Mouse (Mus musculus): ENCODE data around the gene Dhrs7. TPM values are rescaled to one million over a fixed set of nuclear protein-coding genes. Genes with fewer than 3 reads are reported as not detected.
A peak's percentile ranks its signal among the peaks of the same experiment; 100 is the strongest.
"Not testable (repeated sequence)": the region's sequence is repeated elsewhere in the genome, so short reads cannot be mapped to it uniquely, and the experiment has no call there.

The Dhrs7 gene
- polyA plus RNA-seq, 1 experiment from 2014 or later: 33.1 TPM

DNA sequence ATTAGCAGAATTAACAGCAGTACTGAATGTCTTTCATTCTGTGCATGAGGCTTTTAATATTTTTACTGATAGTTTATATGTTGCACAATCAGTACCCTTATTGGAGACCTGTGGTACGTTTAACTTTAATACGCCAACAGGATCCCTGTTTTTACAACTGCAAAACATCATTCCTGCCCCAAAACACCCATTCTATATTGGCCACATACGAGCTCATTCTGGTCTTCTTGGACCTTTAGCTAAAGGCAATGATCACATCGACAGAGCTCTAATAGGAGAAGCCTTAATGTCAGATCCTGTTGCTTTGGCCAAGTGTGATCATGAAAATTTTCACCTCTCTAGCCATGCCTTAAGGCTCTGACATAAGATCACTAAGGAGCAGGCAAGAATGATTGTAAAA lies 21.9 kb upstream of the Dhrs7 start:
- not testable (repeated sequence) for H3K27ac ChIP-seq (ENCODE audit: low read depth, low read length); H3K36me3 ChIP-seq (ENCODE audit: control insufficient read depth, insufficient read depth, low read length); H3K4me1 ChIP-seq (ENCODE audit: control insufficient read depth, insufficient read depth, low read length); H3K4me2 ChIP-seq; H3K4me3 ChIP-seq (ENCODE audit: low read depth, low read length); H3K9me3 ChIP-seq (replicated peaks; ENCODE audit: control insufficient read depth, low read length); ATAC-seq (replicated peaks; ENCODE audit: insufficient number of reproducible peaks, low FRiP score, low TSS enrichment); H3K27me3 ChIP-seq (ENCODE audit: control insufficient read depth, insufficient read depth, low read length); H3K9ac ChIP-seq (ENCODE audit: low read depth, low read length)
- WGBS (ENCODE audit: insufficient replicate concordance): 71% methylated on average over 4 of the region's 4 CpGs

GRCm38 (mm10) chr12:72683612-72684011 lies 18.9 kb upstream of the Dhrs7 start:
- H3K9ac ChIP-seq (ENCODE audit: low read depth, low read length): no peak overlapping the region
- no peaks in the 10 kb centered on the region for H3K36me3 ChIP-seq (ENCODE audit: control insufficient read depth, insufficient read depth, low read length)
- ATAC-seq (replicated peaks; ENCODE audit: insufficient number of reproducible peaks, low FRiP score, low TSS enrichment): no peak
- no peak overlapping the region for H3K4me3 ChIP-seq (ENCODE audit: low read depth, low read length)
- H3K4me1 ChIP-seq (ENCODE audit: control insufficient read depth, insufficient read depth, low read length): peaks cover 10% of the 10 kb centered on the region
- 87% methylated on average over 3 of the region's 3 CpGs for WGBS (ENCODE audit: insufficient replicate concordance)
- no peak overlapping the region for H3K27ac ChIP-seq (ENCODE audit: low read depth, low read length)
- no peak overlapping the region for H3K4me2 ChIP-seq
- H3K9me3 ChIP-seq (replicated peaks; ENCODE audit: control insufficient read depth, low read length): no peaks in the 10 kb centered on the region
- no peaks in the 10 kb centered on the region for H3K27me3 ChIP-seq (ENCODE audit: control insufficient read depth, insufficient read depth, low read length)

DNA sequence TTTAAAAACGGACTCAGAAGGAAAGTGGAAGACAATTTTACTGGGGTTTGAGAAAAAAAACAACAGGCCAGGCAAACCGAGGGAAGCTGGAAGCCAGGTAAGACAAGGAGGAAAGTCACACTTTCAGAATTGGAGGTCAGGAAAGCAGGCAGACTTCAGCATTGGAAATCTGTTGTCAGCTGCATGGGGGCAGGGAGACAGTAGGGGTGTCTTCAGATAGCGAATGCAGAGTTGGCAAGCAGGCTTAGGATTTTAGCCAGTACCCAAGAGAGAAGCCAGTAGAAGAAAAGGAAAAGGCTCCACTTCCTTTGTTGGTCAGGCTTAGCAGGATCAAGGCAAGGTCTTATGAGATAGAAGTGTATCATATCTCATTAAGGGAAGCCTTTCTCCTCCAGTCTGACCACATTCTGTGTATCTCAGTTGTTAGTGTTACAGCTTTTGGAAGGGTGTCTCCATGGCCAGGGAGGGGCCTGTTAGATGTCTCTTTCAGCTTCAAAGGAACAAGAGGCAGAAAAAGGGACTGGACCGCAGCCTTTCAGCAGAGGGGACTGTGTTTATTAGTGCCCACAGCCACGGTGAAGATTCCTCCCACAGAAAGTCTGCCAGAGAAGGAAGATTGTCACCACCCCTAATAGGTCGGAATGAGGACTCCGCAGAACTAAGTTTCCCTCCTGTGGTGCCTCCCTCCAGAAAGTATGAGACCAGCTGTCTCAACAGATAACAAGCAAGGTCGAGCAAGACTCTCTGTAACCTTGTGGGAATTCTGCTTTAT lies 18.0 kb upstream of the Dhrs7 start:
- no peak overlapping the region for H3K4me3 ChIP-seq (ENCODE audit: low read depth, low read length)
- H3K4me1 ChIP-seq (ENCODE audit: control insufficient read depth, insufficient read depth, low read length): peaks cover 10% of the 10 kb centered on the region
- ATAC-seq (replicated peaks; ENCODE audit: insufficient number of reproducible peaks, low FRiP score, low TSS enrichment): 0 out of 2 replicates have a peak, but pooled peaks have one; percentile 55
- no peaks in the 10 kb centered on the region for H3K36me3 ChIP-seq (ENCODE audit: control insufficient read depth, insufficient read depth, low read length)
- no peaks in the 10 kb centered on the region for H3K27me3 ChIP-seq (ENCODE audit: control insufficient read depth, insufficient read depth, low read length)
- 26% methylated on average over 8 of the region's 8 CpGs for WGBS (ENCODE audit: insufficient replicate concordance)
- H3K27ac ChIP-seq (ENCODE audit: low read depth, low read length): peak overlapping the region; percentile 64
- H3K4me2 ChIP-seq: 0 out of 2 replicates have a peak overlapping the region, but pooled peaks have one; percentile 0
- H3K9me3 ChIP-seq (replicated peaks; ENCODE audit: control insufficient read depth, low read length): no peaks in the 10 kb centered on the region
- H3K9ac ChIP-seq (ENCODE audit: low read depth, low read length): 0 out of 2 replicates have a peak overlapping the region, but pooled peaks have one; percentile 2

- peaks cover 10% of the 10 kb centered on the region for H3K4me1 ChIP-seq (ENCODE audit: control insufficient read depth, insufficient read depth, low read length)
- no peaks in the 10 kb centered on the region for H3K27me3 ChIP-seq (ENCODE audit: control insufficient read depth, insufficient read depth, low read length)
- no peak overlapping the region for H3K4me2 ChIP-seq
- H3K36me3 ChIP-seq (ENCODE audit: control insufficient read depth, insufficient read depth, low read length): no peaks in the 10 kb centered on the region
- H3K9ac ChIP-seq (ENCODE audit: low read depth, low read length): no peak overlapping the region
- no peaks in the 10 kb centered on the region for H3K9me3 ChIP-seq (replicated peaks; ENCODE audit: control insufficient read depth, low read length)
- no peak overlapping the region for H3K4me3 ChIP-seq (ENCODE audit: low read depth, low read length)
- no peak overlapping the region for H3K27ac ChIP-seq (ENCODE audit: low read depth, low read length)
- 88% methylated on average over 1 of the region's 1 CpGs for WGBS (ENCODE audit: insufficient replicate concordance)
- ATAC-seq (replicated peaks; ENCODE audit: insufficient number of reproducible peaks, low FRiP score, low TSS enrichment): no peak
Measured at GRCm38 (mm10) chr12:72681919-72682318, 17.2 kb upstream of the Dhrs7 start.

DNA sequence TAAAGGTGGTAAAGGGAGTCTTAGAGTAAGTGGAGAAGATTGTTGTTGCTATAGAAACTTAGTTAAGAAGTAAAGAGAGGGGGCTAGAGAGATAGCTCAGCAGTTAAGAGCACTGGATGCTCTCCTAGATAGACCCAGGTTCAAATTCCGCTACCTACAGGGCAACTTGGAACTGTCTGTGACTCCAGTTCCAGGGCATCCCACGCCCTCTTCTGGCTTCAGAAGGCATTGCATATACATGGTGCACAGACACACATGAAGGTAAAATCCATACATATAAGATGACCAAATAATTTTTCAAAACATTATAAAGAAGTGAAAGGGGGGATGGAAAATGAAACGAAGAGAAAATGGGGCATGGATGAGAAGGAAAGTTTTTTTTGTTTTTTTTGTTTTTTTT lies 14.9 kb upstream of the Dhrs7 start:
- no peak overlapping the region for H3K4me2 ChIP-seq
- no peak overlapping the region for H3K4me3 ChIP-seq (ENCODE audit: low read depth, low read length)
- no peak overlapping the region for H3K9ac ChIP-seq (ENCODE audit: low read depth, low read length)
- peaks cover 4% of the 10 kb centered on the region; the same call in 1 of the 2 replicates for H3K9me3 ChIP-seq (replicated peaks; ENCODE audit: control insufficient read depth, low read length)
- ATAC-seq (replicated peaks; ENCODE audit: insufficient number of reproducible peaks, low FRiP score, low TSS enrichment): no peak
- WGBS (ENCODE audit: insufficient replicate concordance): 67% methylated on average over 3 of the region's 3 CpGs
- peaks cover 12% of the 10 kb centered on the region for H3K4me1 ChIP-seq (ENCODE audit: control insufficient read depth, insufficient read depth, low read length)
- H3K36me3 ChIP-seq (ENCODE audit: control insufficient read depth, insufficient read depth, low read length): no peaks in the 10 kb centered on the region
- no peak overlapping the region for H3K27ac ChIP-seq (ENCODE audit: low read depth, low read length)
- no peaks in the 10 kb centered on the region for H3K27me3 ChIP-seq (ENCODE audit: control insufficient read depth, insufficient read depth, low read length)

- peaks cover 4% of the 10 kb centered on the region; the same call in 1 of the 2 replicates for H3K9me3 ChIP-seq (replicated peaks; ENCODE audit: control insufficient read depth, low read length)
- no peak for ATAC-seq (replicated peaks; ENCODE audit: insufficient number of reproducible peaks, low FRiP score, low TSS enrichment)
- no peak overlapping the region for H3K4me3 ChIP-seq (ENCODE audit: low read depth, low read length)
- no peak overlapping the region for H3K27ac ChIP-seq (ENCODE audit: low read depth, low read length)
- no peaks in the 10 kb centered on the region for H3K36me3 ChIP-seq (ENCODE audit: control insufficient read depth, insufficient read depth, low read length)
- H3K27me3 ChIP-seq (ENCODE audit: control insufficient read depth, insufficient read depth, low read length): no peaks in the 10 kb centered on the region
- 0 out of 2 replicates have a peak, but pooled peaks cover 4% of the 10 kb centered on the region for H3K4me1 ChIP-seq (ENCODE audit: control insufficient read depth, insufficient read depth, low read length)
- no peak overlapping the region for H3K9ac ChIP-seq (ENCODE audit: low read depth, low read length)
- 77% methylated on average over 2 of the region's 2 CpGs for WGBS (ENCODE audit: insufficient replicate concordance)
- no peak overlapping the region for H3K4me2 ChIP-seq
Measured at GRCm38 (mm10) chr12:72674820-72675219, 10.1 kb upstream of the Dhrs7 start.

DNA sequence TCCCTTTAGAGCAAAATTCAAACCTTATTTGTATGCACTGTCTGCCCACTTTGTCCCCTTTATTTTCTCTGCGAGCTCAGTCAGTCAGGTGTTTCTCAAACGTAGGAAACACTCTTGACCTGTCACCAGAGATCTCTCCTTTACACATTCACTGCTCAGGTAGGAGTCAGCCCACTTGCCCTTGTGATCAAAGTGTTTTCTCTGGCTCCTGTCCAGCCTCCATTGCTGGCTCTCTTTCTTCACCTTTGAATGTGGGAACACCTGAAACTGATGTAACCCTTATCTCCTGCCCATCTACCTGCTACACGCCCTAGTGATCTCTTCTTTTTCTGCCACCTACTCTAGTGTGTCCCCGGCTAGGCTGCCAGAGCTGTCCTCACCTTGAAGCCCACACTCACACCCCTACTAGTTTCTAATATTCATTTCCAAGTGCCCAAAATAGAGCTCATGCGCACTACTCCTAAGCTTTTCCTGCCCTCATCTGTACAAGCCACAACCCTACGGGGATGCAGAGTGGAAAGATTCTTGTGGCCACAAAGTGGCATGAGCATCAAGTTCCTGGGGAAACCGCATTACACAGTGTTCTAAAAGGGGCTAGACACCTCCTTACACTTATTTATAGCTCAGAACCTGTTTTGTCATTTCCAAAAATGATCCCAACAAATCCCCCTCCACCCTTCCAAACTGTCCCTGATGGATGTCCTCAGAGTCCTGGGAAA lies 9.5 kb upstream of the Dhrs7 start:
- no peak overlapping the region for H3K27ac ChIP-seq (ENCODE audit: low read depth, low read length)
- 56% methylated on average over 7 of the region's 7 CpGs for WGBS (ENCODE audit: insufficient replicate concordance)
- H3K4me3 ChIP-seq (ENCODE audit: low read depth, low read length): no peak overlapping the region
- no peak overlapping the region for H3K4me2 ChIP-seq
- ATAC-seq (replicated peaks; ENCODE audit: insufficient number of reproducible peaks, low FRiP score, low TSS enrichment): no peak
- no peak overlapping the region for H3K9ac ChIP-seq (ENCODE audit: low read depth, low read length)
- H3K4me1 ChIP-seq (ENCODE audit: control insufficient read depth, insufficient read depth, low read length): 0 out of 2 replicates have a peak, but pooled peaks cover 4% of the 10 kb centered on the region
- H3K36me3 ChIP-seq (ENCODE audit: control insufficient read depth, insufficient read depth, low read length): no peaks in the 10 kb centered on the region
- no peaks in the 10 kb centered on the region for H3K27me3 ChIP-seq (ENCODE audit: control insufficient read depth, insufficient read depth, low read length)
- H3K9me3 ChIP-seq (replicated peaks; ENCODE audit: control insufficient read depth, low read length): peaks cover 4% of the 10 kb centered on the region; the same call in 1 of the 2 replicates

DNA sequence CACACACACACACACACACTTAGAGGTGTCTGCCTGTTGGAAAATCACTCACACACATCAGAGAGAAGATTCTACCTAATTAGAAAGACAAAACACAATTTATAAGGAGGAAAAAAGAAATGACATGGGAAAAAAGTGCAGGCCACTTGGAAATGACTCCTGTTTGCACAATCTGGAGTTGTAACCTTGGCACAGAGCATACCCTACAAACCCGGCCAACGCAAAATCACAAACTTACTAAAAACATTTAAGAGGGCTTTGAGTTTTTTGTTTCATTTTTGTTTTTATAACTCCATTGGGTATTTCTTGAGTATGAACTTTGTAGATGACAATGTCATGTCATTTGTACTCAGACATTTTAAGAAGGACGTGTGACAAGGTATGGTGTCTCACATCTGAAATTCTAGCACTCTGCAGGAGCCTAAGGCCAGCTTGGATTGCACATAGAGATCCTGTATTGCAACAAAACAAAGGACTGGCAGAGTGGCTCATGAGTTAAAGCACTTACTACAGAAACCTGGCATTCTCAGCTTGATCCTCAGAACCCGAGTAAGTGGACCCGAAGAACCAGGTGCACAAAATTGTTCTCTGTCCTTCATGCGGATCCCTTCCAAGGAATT lies 6.9 kb upstream of the Dhrs7 start:
- H3K27ac ChIP-seq (ENCODE audit: low read depth, low read length): no peak overlapping the region
- no peak overlapping the region for H3K9ac ChIP-seq (ENCODE audit: low read depth, low read length)
- H3K27me3 ChIP-seq (ENCODE audit: control insufficient read depth, insufficient read depth, low read length): no peaks in the 10 kb centered on the region
- peaks cover 4% of the 10 kb centered on the region; the same call in 1 of the 2 replicates for H3K9me3 ChIP-seq (replicated peaks; ENCODE audit: control insufficient read depth, low read length)
- no peak for ATAC-seq (replicated peaks; ENCODE audit: insufficient number of reproducible peaks, low FRiP score, low TSS enrichment)
- 0 out of 2 replicates have a peak, but pooled peaks cover 4% of the 10 kb centered on the region for H3K4me1 ChIP-seq (ENCODE audit: control insufficient read depth, insufficient read depth, low read length)
- 87% methylated on average over 6 of the region's 6 CpGs for WGBS (ENCODE audit: insufficient replicate concordance)
- no peaks in the 10 kb centered on the region for H3K36me3 ChIP-seq (ENCODE audit: control insufficient read depth, insufficient read depth, low read length)
- H3K4me3 ChIP-seq (ENCODE audit: low read depth, low read length): no peak overlapping the region
- no peak overlapping the region for H3K4me2 ChIP-seq
